Mouse (Mus musculus): ENCODE results near the gene Sorbs1. TPM values are rescaled to one million over a fixed set of nuclear protein-coding genes. Genes with fewer than 3 reads are reported as not detected.

Sorbs1 gene
- polyA plus RNA-seq, 1 experiment from 2014 or later, result 88.3 TPM

GRCm38 (mm10) chr19:40314252-40314651 lies 199.3 kb downstream of the Sorbs1 start:
- Histone ChIP-seq H3K9me3 (ENCODE audit: control insufficient read depth, low read length) (no peaks in the 10 kb centered on the region), H3K36me3 (ENCODE audit: control insufficient read depth, insufficient read depth, low read length) (peaks cover 16% of the 10 kb centered on the region; the same call in 1 of the 2 replicates), H3K4me1 (replicated peaks; ENCODE audit: control insufficient read depth, insufficient read depth, low read length) (no peaks in the 10 kb centered on the region), H3K9ac (ENCODE audit: low read length) (no peak overlapping the region), H3K27ac (ENCODE audit: low read depth) (no peak overlapping the region), H3K4me2 (ENCODE audit: low read length) (no peak overlapping the region), H3K27me3 (replicated peaks; ENCODE audit: control insufficient read depth, insufficient read depth, low read length) (no peaks in the 10 kb centered on the region), H3K4me3 (ENCODE audit: low read depth, low read length) (no peak overlapping the region)
- no peak for ATAC-seq (replicated peaks; ENCODE audit: low FRiP score, low TSS enrichment, low read depth)
- DNase-seq (ENCODE audit: low spot score), result peak; percentile 64
- 82% methylated on average over 11 of the region's 11 CpGs for WGBS

- ATAC-seq (replicated peaks; ENCODE audit: low FRiP score, low TSS enrichment, low read depth) (no peak), DNase-seq (ENCODE audit: low spot score) (no peak)
- Histone ChIP-seq H3K4me3 (ENCODE audit: low read depth, low read length) (no peak overlapping the region), H3K36me3 (ENCODE audit: control insufficient read depth, insufficient read depth, low read length) (peaks cover 16% of the 10 kb centered on the region; the same call in 1 of the 2 replicates), H3K4me1 (replicated peaks; ENCODE audit: control insufficient read depth, insufficient read depth, low read length) (no peaks in the 10 kb centered on the region), H3K27ac (ENCODE audit: low read depth) (no peak overlapping the region), H3K9ac (ENCODE audit: low read length) (no peak overlapping the region), H3K27me3 (replicated peaks; ENCODE audit: control insufficient read depth, insufficient read depth, low read length) (no peaks in the 10 kb centered on the region), H3K9me3 (ENCODE audit: control insufficient read depth, low read length) (no peaks in the 10 kb centered on the region), H3K4me2 (ENCODE audit: low read length) (no peak overlapping the region)
- WGBS, result 94% methylated on average over 8 of the region's 8 CpGs
These were observed 201.9 kb downstream of the Sorbs1 start for GRCm38 (mm10) chr19:40311631-40312030.

- Histone ChIP-seq H3K36me3 (ENCODE audit: control insufficient read depth, insufficient read depth, low read length) (peaks cover 16% of the 10 kb centered on the region; the same call in 1 of the 2 replicates), H3K4me2 (ENCODE audit: low read length) (no peak overlapping the region), H3K4me3 (ENCODE audit: low read depth, low read length) (no peak overlapping the region), H3K9me3 (ENCODE audit: control insufficient read depth, low read length) (no peaks in the 10 kb centered on the region), H3K27me3 (replicated peaks; ENCODE audit: control insufficient read depth, insufficient read depth, low read length) (no peaks in the 10 kb centered on the region), H3K27ac (ENCODE audit: low read depth) (no peak overlapping the region), H3K9ac (ENCODE audit: low read length) (no peak overlapping the region), H3K4me1 (replicated peaks; ENCODE audit: control insufficient read depth, insufficient read depth, low read length) (no peaks in the 10 kb centered on the region)
- DNase-seq (ENCODE audit: low spot score) (no peak), ATAC-seq (replicated peaks; ENCODE audit: low FRiP score, low TSS enrichment, low read depth) (no peak)
- WGBS, result 84% methylated on average over 15 of the region's 15 CpGs
These were observed 203.0 kb downstream of the Sorbs1 start for GRCm38 (mm10) chr19:40310410-40311130.

- H3K4me1 ChIP-seq (replicated peaks; ENCODE audit: control insufficient read depth, insufficient read depth, low read length), result no peaks in the 10 kb centered on the region
- 94% methylated on average over 12 of the region's 12 CpGs for WGBS
- no peak for DNase-seq (ENCODE audit: low spot score)
- no peak overlapping the region for H3K4me3 ChIP-seq (ENCODE audit: low read depth, low read length)
- no peak overlapping the region for H3K27ac ChIP-seq (ENCODE audit: low read depth)
- H3K4me2 ChIP-seq (ENCODE audit: low read length), result no peak overlapping the region
- peaks cover 16% of the 10 kb centered on the region; the same call in 1 of the 2 replicates for H3K36me3 ChIP-seq (ENCODE audit: control insufficient read depth, insufficient read depth, low read length)
- no peaks in the 10 kb centered on the region for H3K9me3 ChIP-seq (ENCODE audit: control insufficient read depth, low read length)
- H3K9ac ChIP-seq (ENCODE audit: low read length), result no peak overlapping the region
- no peak for ATAC-seq (replicated peaks; ENCODE audit: low FRiP score, low TSS enrichment, low read depth)
- no peaks in the 10 kb centered on the region for H3K27me3 ChIP-seq (replicated peaks; ENCODE audit: control insufficient read depth, insufficient read depth, low read length)
These were observed 203.7 kb downstream of the Sorbs1 start for GRCm38 (mm10) chr19:40309911-40310310.

GRCm38 (mm10) chr19:40307550-40307949 lies 206.0 kb downstream of the Sorbs1 start:
- Histone ChIP-seq H3K9ac (ENCODE audit: low read length) (no peak overlapping the region), H3K4me2 (ENCODE audit: low read length) (no peak overlapping the region), H3K36me3 (ENCODE audit: control insufficient read depth, insufficient read depth, low read length) (peaks cover 16% of the 10 kb centered on the region; the same call in 1 of the 2 replicates), H3K9me3 (ENCODE audit: control insufficient read depth, low read length) (no peaks in the 10 kb centered on the region), H3K4me1 (replicated peaks; ENCODE audit: control insufficient read depth, insufficient read depth, low read length) (peaks cover 3% of the 10 kb centered on the region; the same call in 1 of the 2 replicates), H3K4me3 (ENCODE audit: low read depth, low read length) (no peak overlapping the region), H3K27ac (ENCODE audit: low read depth) (no peak overlapping the region), H3K27me3 (replicated peaks; ENCODE audit: control insufficient read depth, insufficient read depth, low read length) (no peaks in the 10 kb centered on the region)
- ATAC-seq (replicated peaks; ENCODE audit: low FRiP score, low TSS enrichment, low read depth) (peak; percentile 55; the same call in 1 of the 2 replicates), DNase-seq (ENCODE audit: low spot score) (no peak)
- WGBS, result 84% methylated on average over 7 of the region's 7 CpGs

GRCm38 (mm10) chr19:40306631-40307030 lies 206.9 kb downstream of the Sorbs1 start:
- 46% methylated on average over 2 of the region's 2 CpGs for WGBS
- ATAC-seq (replicated peaks; ENCODE audit: low FRiP score, low TSS enrichment, low read depth) (no peak), DNase-seq (ENCODE audit: low spot score) (no peak)
- Histone ChIP-seq H3K27ac (ENCODE audit: low read depth) (no peak overlapping the region), H3K9ac (ENCODE audit: low read length) (no peak overlapping the region), H3K4me2 (ENCODE audit: low read length) (no peak overlapping the region), H3K4me3 (ENCODE audit: low read depth, low read length) (no peak overlapping the region), H3K9me3 (ENCODE audit: control insufficient read depth, low read length) (no peaks in the 10 kb centered on the region), H3K4me1 (replicated peaks; ENCODE audit: control insufficient read depth, insufficient read depth, low read length) (peaks cover 9% of the 10 kb centered on the region), H3K36me3 (ENCODE audit: control insufficient read depth, insufficient read depth, low read length) (peaks cover 11% of the 10 kb centered on the region; the same call in 1 of the 2 replicates), H3K27me3 (replicated peaks; ENCODE audit: control insufficient read depth, insufficient read depth, low read length) (no peaks in the 10 kb centered on the region)

- 66% methylated on average over 7 of the region's 7 CpGs for WGBS
- no peak overlapping the region for H3K4me2 ChIP-seq (ENCODE audit: low read length)
- DNase-seq (ENCODE audit: low spot score) (no peak), ATAC-seq (replicated peaks; ENCODE audit: low FRiP score, low TSS enrichment, low read depth) (no peak)
- H3K9me3 ChIP-seq (ENCODE audit: control insufficient read depth, low read length), result no peaks in the 10 kb centered on the region
- H3K27me3 ChIP-seq (replicated peaks; ENCODE audit: control insufficient read depth, insufficient read depth, low read length), result no peaks in the 10 kb centered on the region
- no peak overlapping the region for H3K9ac ChIP-seq (ENCODE audit: low read length)
- H3K27ac ChIP-seq (ENCODE audit: low read depth), result no peak overlapping the region
- H3K4me3 ChIP-seq (ENCODE audit: low read depth, low read length), result no peak overlapping the region
- peaks cover 8% of the 10 kb centered on the region; the same call in 1 of the 2 replicates for H3K36me3 ChIP-seq (ENCODE audit: control insufficient read depth, insufficient read depth, low read length)
- H3K4me1 ChIP-seq (replicated peaks; ENCODE audit: control insufficient read depth, insufficient read depth, low read length), result peaks cover 9% of the 10 kb centered on the region
These were observed 208.1 kb downstream of the Sorbs1 start for GRCm38 (mm10) chr19:40305456-40305855.

GRCm38 (mm10) chr19:40302916-40303315 lies 210.7 kb downstream of the Sorbs1 start:
- DNase-seq (ENCODE audit: low spot score), result peak; percentile 61
- H3K4me1 ChIP-seq (replicated peaks; ENCODE audit: control insufficient read depth, insufficient read depth, low read length), result peaks cover 14% of the 10 kb centered on the region
- H3K4me3 ChIP-seq (ENCODE audit: low read depth, low read length), result no peak overlapping the region
- H3K9ac ChIP-seq (ENCODE audit: low read length), result no peak overlapping the region
- H3K9me3 ChIP-seq (ENCODE audit: control insufficient read depth, low read length), result no peaks in the 10 kb centered on the region
- ATAC-seq (replicated peaks; ENCODE audit: low FRiP score, low TSS enrichment, low read depth), result no peak
- no peak overlapping the region for H3K27ac ChIP-seq (ENCODE audit: low read depth)
- H3K36me3 ChIP-seq (ENCODE audit: control insufficient read depth, insufficient read depth, low read length), result no peaks in the 10 kb centered on the region
- no peaks in the 10 kb centered on the region for H3K27me3 ChIP-seq (replicated peaks; ENCODE audit: control insufficient read depth, insufficient read depth, low read length)
- H3K4me2 ChIP-seq (ENCODE audit: low read length), result no peak overlapping the region
- WGBS, result 50% methylated on average over 9 of the region's 9 CpGs

- no peak overlapping the region for H3K9ac ChIP-seq (ENCODE audit: low read length)
- H3K27ac ChIP-seq (ENCODE audit: low read depth), result 0 out of 2 replicates have a peak overlapping the region, but pooled peaks have one; percentile 33
- H3K4me3 ChIP-seq (ENCODE audit: low read depth, low read length), result no peak overlapping the region
- ATAC-seq (replicated peaks; ENCODE audit: low FRiP score, low TSS enrichment, low read depth) (no peak), DNase-seq (ENCODE audit: low spot score) (no peak)
- H3K9me3 ChIP-seq (ENCODE audit: control insufficient read depth, low read length), result no peaks in the 10 kb centered on the region
- peak overlapping the region; percentile 11; the same call in 1 of the 2 replicates for H3K4me2 ChIP-seq (ENCODE audit: low read length)
- H3K4me1 ChIP-seq (replicated peaks; ENCODE audit: control insufficient read depth, insufficient read depth, low read length), result peaks cover 14% of the 10 kb centered on the region
- H3K36me3 ChIP-seq (ENCODE audit: control insufficient read depth, insufficient read depth, low read length), result no peaks in the 10 kb centered on the region
- 50% methylated on average over 5 of the region's 5 CpGs for WGBS
- H3K27me3 ChIP-seq (replicated peaks; ENCODE audit: control insufficient read depth, insufficient read depth, low read length), result no peaks in the 10 kb centered on the region
These were observed 211.1 kb downstream of the Sorbs1 start for GRCm38 (mm10) chr19:40302477-40302876.
